Mouse (Mus musculus) CD4-positive, CD25-positive, alpha-beta regulatory T cell, adult 9 weeks (primary cell): ENCODE measurements around the gene Olfr1504. TPM values are rescaled to one million over a fixed set of nuclear protein-coding genes. Genes with fewer than 3 reads are reported as not detected.

Source experiments
- polyA plus RNA-seq: library from polyadenylated mRNA; unstranded; fragments of 100-300 nt; shearing (Covaris generic); gene quantifications from one replicate; pipeline ENCODE4 v1.2.1, GENCODE M21; 2017

The Olfr1504 gene
- polyA plus RNA-seq: not detected

DNA sequence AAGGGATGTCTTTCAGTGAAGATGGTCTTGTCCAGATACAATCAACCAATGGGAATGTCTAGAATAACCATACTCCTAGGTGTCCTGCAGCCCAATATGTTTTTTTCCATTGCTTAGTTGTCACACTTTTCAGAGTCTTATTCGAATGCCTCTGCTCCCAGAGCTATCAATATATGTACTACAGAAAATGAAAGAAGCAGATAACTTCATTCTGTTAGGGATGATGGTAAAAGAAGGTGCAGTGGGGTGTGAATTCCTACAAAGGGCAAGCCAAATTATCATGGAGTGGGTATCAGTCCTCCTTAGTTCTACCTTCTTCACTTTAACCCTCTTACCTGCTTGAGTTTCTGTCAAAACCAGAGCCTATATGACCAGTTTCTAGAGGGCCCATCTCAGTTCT, at the start of gene Olfr1504:
Gene Olfr1504 (minus strand): TSS at position 101 of the 400 bp plus-strand sequence.

DNA sequence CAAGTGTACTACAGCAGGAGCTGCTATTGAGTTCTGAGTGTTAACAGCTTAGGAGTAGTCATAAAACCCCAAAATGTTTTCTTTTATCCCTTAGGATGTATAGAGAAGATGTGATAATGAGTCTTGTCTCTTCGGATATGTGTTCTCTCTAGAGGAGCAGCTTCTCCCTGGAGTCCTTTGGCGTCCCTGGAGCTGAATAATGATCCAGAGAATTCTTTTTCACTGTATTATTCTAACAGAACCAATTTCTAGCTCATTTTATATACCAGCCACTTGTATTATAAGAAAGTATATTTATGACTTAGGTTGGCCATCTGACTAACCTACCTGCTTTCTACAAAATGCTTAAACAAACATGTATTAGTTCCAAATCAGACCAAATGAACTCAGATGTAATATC, 15.5 kb upstream of the Olfr1504 start, which contains the start of gene Olfr1505:
Gene Olfr1505 (plus strand): TSS at position 301 of the 400 bp plus-strand sequence.

DNA sequence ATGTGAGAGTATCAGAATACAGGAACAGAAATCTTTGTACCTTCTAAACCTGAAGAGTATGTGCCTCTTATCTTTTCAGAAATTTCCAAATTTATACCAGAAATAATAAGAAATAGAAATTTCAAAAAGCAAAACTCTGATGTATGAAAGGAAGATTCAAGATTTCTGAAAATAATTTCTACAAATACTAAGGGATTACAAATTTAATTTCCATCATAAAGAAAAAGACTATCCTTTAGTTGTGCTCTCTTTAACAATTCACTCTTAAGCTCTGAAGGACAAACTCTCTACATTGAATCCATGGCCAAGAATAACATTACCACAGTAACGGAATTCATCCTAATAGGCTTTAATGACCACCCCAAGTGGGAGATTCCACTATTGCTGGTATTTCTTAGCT, 36.2 kb downstream of the Olfr1504 start, which contains the start of gene Olfr1502:
Gene Olfr1502 (plus strand): TSS at position 301 of the 400 bp plus-strand sequence.

DNA sequence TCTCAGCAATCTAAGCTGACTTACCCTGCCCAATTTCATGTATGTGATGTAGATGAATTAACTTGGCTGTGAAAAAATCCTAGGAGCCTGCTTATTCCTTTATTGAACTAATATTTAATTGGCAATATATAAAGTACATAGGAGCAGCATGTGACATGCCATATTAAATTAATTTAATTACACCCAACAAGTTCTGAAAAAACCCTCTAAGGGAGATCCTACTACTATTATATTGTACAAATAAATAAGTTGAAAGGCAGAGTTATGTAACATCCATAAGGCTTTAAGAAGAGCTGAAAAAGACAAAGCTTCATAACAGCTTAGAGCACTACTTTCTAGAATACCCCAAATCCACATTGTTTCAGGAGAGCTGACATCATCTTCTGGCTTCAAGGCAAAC, 47.1 kb downstream of the Olfr1504 start, which contains the start of gene Olfr1501:
Gene Olfr1501 (minus strand): TSS at position 101 of the 400 bp plus-strand sequence.

Other genes starting within 250 kb of the Olfr1504 start
- gene Olfr1490, start 246.8 kb downstream of the Olfr1504 start, polyA plus RNA-seq: not detected
- not detected for gene Olfr1491, start 200.7 kb downstream of the Olfr1504 start, polyA plus RNA-seq
- gene Olfr1493-ps1, start 174.7 kb downstream of the Olfr1504 start, polyA plus RNA-seq: not detected
- not detected for gene Olfr1494, start 158.2 kb downstream of the Olfr1504 start, polyA plus RNA-seq
- gene Olfr1495, start 133.3 kb downstream of the Olfr1504 start, polyA plus RNA-seq: not detected
- not detected for gene Olfr1496, start 120.0 kb downstream of the Olfr1504 start, polyA plus RNA-seq
- not detected for gene Olfr1497, start 99.7 kb downstream of the Olfr1504 start, polyA plus RNA-seq
- not detected for gene Olfr1499, start 78.5 kb downstream of the Olfr1504 start, polyA plus RNA-seq
- gene Olfr1500, start 67.4 kb downstream of the Olfr1504 start, polyA plus RNA-seq: not detected
- gene Olfr1501, start 47.2 kb downstream of the Olfr1504 start, polyA plus RNA-seq: not detected
- not detected for gene Olfr1502, start 36.1 kb downstream of the Olfr1504 start, polyA plus RNA-seq
- not detected for gene Olfr1505, start 15.6 kb upstream of the Olfr1504 start, polyA plus RNA-seq